Mouse (Mus musculus) limb, embryonic 10.5 days (tissue): ENCODE measurements around the gene Slc35b1. TPM values are rescaled to one million over a fixed set of nuclear protein-coding genes. Genes with fewer than 3 reads are reported as not detected.

Source experiments
- DNase-seq: peaks from one replicate; pipeline ENCODE4 v3.0.0-alpha.2; 2017; ENCODE audit warnings: low spot score
- H3K27ac ChIP-seq: fragments of 300-500 bp; sonication (generic); 2 replicates; pipeline ENCODE4 v1.5.1; 2016; ENCODE audit warnings: mild to moderate bottlenecking
- H3K27me3 ChIP-seq: fragments of 300-500 bp; sonication (generic); 2 replicates; pipeline ENCODE4 v1.6.1; 2016; ENCODE audit warnings: low read depth, mild to moderate bottlenecking; ENCODE audit not compliant: poor library complexity, severe bottlenecking
- H3K36me3 ChIP-seq: fragments of 300-500 bp; sonication (generic); 2 replicates; pipeline ENCODE4 v1.6.1; 2016; ENCODE audit warnings: mild to moderate bottlenecking, moderate library complexity
- H3K4me1 ChIP-seq: fragments of 300-500 bp; sonication (generic); 2 replicates; pipeline ENCODE4 v1.6.1; 2016
- H3K4me3 ChIP-seq: fragments of 300-500 bp; sonication (generic); 2 replicates; pipeline ENCODE4 v1.5.1; 2016; ENCODE audit warnings: mild to moderate bottlenecking, moderate library complexity
- H3K9me3 ChIP-seq: fragments of 300-500 bp; sonication (generic); replicated peaks from 2 replicates; pipeline ENCODE4 v1.6.1; 2016; ENCODE audit warnings: mild to moderate bottlenecking
- WGBS: fragments of 180-500 bp; shearing (Covaris S2); methylation state at CpG from one replicate; pipeline ENCODE4 v1.1.7; 2016; 5-methylcytosine and 5-hydroxymethylcytosine counted together
- polyA plus RNA-seq: library from polyadenylated mRNA; unstranded; fragments of >200 nt; fragmentation: Nextera tagmentation; extraction: Ambion mirVana; gene quantifications from 2 replicates; pipeline ENCODE4 v1.2.1, GENCODE M21; 2016

The Slc35b1 gene
- 128 and 132 TPM in 2 replicates for polyA plus RNA-seq

- H3K27ac ChIP-seq = peak within 1 kb of the TSS; percentile 99
- peaks cover 64% of the 10 kb centered on the region for H3K36me3 ChIP-seq
- peaks cover 10% of the 10 kb centered on the region for H3K4me1 ChIP-seq
- H3K9me3 ChIP-seq = no peaks in the 10 kb centered on the region
- no peaks in the 10 kb centered on the region for H3K27me3 ChIP-seq
- H3K4me3 ChIP-seq = peak within 1 kb of the TSS; percentile 95
- DNase-seq = peak; percentile 91
- under 1% methylated on average over 42 of the region's 42 CpGs for WGBS
These were observed at the start of gene Slc35b1 for GRCm38 (mm10) chr11:95384319-95384972. Gene Slc35b1 (plus strand): TSS chr11:95384692.

GRCm38 (mm10) chr11:95336568-95337128 lies 47.8 kb upstream of the Slc35b1 start, which contains the start of gene Fam117a:
Gene Fam117a (plus strand): TSS chr11:95337018.
- H3K36me3 ChIP-seq = no peaks in the 10 kb centered on the region
- peak; percentile 73 for DNase-seq
- H3K4me3 ChIP-seq = peak within 1 kb of the TSS; percentile 96
- H3K9me3 ChIP-seq = no peaks in the 10 kb centered on the region
- H3K27ac ChIP-seq = peak within 1 kb of the TSS; percentile 94
- WGBS = under 1% methylated on average over 27 of the region's 27 CpGs
- peaks cover 41% of the 10 kb centered on the region for H3K4me1 ChIP-seq
- H3K27me3 ChIP-seq = no peaks in the 10 kb centered on the region

- peak overlapping the region; percentile 94 for H3K27ac ChIP-seq
- under 1% methylated on average over 50 of the region's 50 CpGs for WGBS
- H3K9me3 ChIP-seq = no peaks in the 10 kb centered on the region
- no peaks in the 10 kb centered on the region for H3K27me3 ChIP-seq
- no peaks in the 10 kb centered on the region for H3K36me3 ChIP-seq
- DNase-seq = peak; percentile 89
- H3K4me1 ChIP-seq = peaks cover 41% of the 10 kb centered on the region
- H3K4me3 ChIP-seq = peak overlapping the region; percentile 96
These were observed 47.2 kb upstream of the Slc35b1 start for GRCm38 (mm10) chr11:95337129-95337813.

GRCm38 (mm10) chr11:95337846-95338342 lies 46.6 kb upstream of the Slc35b1 start:
- Histone ChIP-seq H3K4me3 (peak overlapping the region; percentile 96), H3K36me3 (no peaks in the 10 kb centered on the region), H3K9me3 (no peaks in the 10 kb centered on the region), H3K27ac (peak overlapping the region; percentile 94), H3K4me1 (peaks cover 41% of the 10 kb centered on the region), H3K27me3 (no peaks in the 10 kb centered on the region)
- DNase-seq = no peak
- WGBS = 16% methylated on average over 9 of the region's 9 CpGs

- DNase-seq = peak; percentile 32
- H3K4me1 ChIP-seq = peaks cover 46% of the 10 kb centered on the region
- H3K27ac ChIP-seq = peak overlapping the region; percentile 58
These were observed 44.9 kb upstream of the Slc35b1 start for GRCm38 (mm10) chr11:95339471-95340021.

GRCm38 (mm10) chr11:95340259-95340658 lies 44.2 kb upstream of the Slc35b1 start:
- Histone ChIP-seq H3K9me3 (no peaks in the 10 kb centered on the region), H3K27ac (0 out of 2 replicates have a peak overlapping the region, but pooled peaks have one; percentile 23), H3K36me3 (no peaks in the 10 kb centered on the region), H3K27me3 (no peaks in the 10 kb centered on the region), H3K4me3 (0 out of 2 replicates have a peak overlapping the region, but pooled peaks have one; percentile 4), H3K4me1 (peaks cover 47% of the 10 kb centered on the region)
- WGBS = 57% methylated on average over 1 of the region's 1 CpGs
- DNase-seq = no peak

More at GRCm38 (mm10) chr11:95339471-95340021, 44.9 kb upstream of the Slc35b1 start:
- Histone ChIP-seq H3K4me3 (peak overlapping the region; percentile 96), H3K27me3 (no peaks in the 10 kb centered on the region), H3K36me3 (no peaks in the 10 kb centered on the region), H3K9me3 (no peaks in the 10 kb centered on the region)
- 13% methylated on average over 14 of the region's 14 CpGs for WGBS

GRCm38 (mm10) chr11:95340664-95341063 lies 43.8 kb upstream of the Slc35b1 start:
- Histone ChIP-seq H3K9me3 (no peaks in the 10 kb centered on the region), H3K4me3 (0 out of 2 replicates have a peak overlapping the region, but pooled peaks have one; percentile 4), H3K36me3 (no peaks in the 10 kb centered on the region), H3K4me1 (peaks cover 47% of the 10 kb centered on the region), H3K27ac (no peak overlapping the region), H3K27me3 (no peaks in the 10 kb centered on the region)
- WGBS = 48% methylated on average over 5 of the region's 5 CpGs
- DNase-seq = no peak

- no peaks in the 10 kb centered on the region for H3K9me3 ChIP-seq
- 72% methylated on average over 4 of the region's 4 CpGs for WGBS
- no peaks in the 10 kb centered on the region for H3K27me3 ChIP-seq
- DNase-seq = no peak
- peaks cover 31% of the 10 kb centered on the region for H3K4me1 ChIP-seq
- no peak overlapping the region for H3K4me3 ChIP-seq
- peaks cover 18% of the 10 kb centered on the region for H3K36me3 ChIP-seq
- H3K27ac ChIP-seq = no peak overlapping the region
These were observed 41.3 kb upstream of the Slc35b1 start for GRCm38 (mm10) chr11:95343180-95343579.

- no peak for DNase-seq
- Histone ChIP-seq H3K27me3 (no peaks in the 10 kb centered on the region), H3K36me3 (peaks cover 26% of the 10 kb centered on the region), H3K4me3 (no peak overlapping the region), H3K9me3 (no peaks in the 10 kb centered on the region), H3K4me1 (peaks cover 21% of the 10 kb centered on the region), H3K27ac (no peak overlapping the region)
- 54% methylated on average over 2 of the region's 2 CpGs for WGBS
These were observed 40.3 kb upstream of the Slc35b1 start for GRCm38 (mm10) chr11:95344181-95344580.

GRCm38 (mm10) chr11:95350289-95350688 lies 34.2 kb upstream of the Slc35b1 start:
- Histone ChIP-seq H3K27ac (no peak overlapping the region), H3K4me1 (no peaks in the 10 kb centered on the region), H3K9me3 (no peaks in the 10 kb centered on the region), H3K4me3 (no peak overlapping the region), H3K27me3 (no peaks in the 10 kb centered on the region), H3K36me3 (peaks cover 41% of the 10 kb centered on the region)
- WGBS = 61% methylated on average over 6 of the region's 6 CpGs
- no peak for DNase-seq

- H3K9me3 ChIP-seq = no peaks in the 10 kb centered on the region
- no peak overlapping the region for H3K27ac ChIP-seq
- no peaks in the 10 kb centered on the region for H3K27me3 ChIP-seq
- no peak overlapping the region for H3K4me3 ChIP-seq
- DNase-seq = no peak
- WGBS = 85% methylated on average over 3 of the region's 3 CpGs
- peaks cover 41% of the 10 kb centered on the region for H3K36me3 ChIP-seq
- H3K4me1 ChIP-seq = no peaks in the 10 kb centered on the region
These were observed 33.5 kb upstream of the Slc35b1 start for GRCm38 (mm10) chr11:95350960-95351359.

- Histone ChIP-seq H3K36me3 (peaks cover 32% of the 10 kb centered on the region), H3K4me3 (no peak overlapping the region), H3K27ac (no peak overlapping the region), H3K27me3 (no peaks in the 10 kb centered on the region), H3K4me1 (no peaks in the 10 kb centered on the region), H3K9me3 (no peaks in the 10 kb centered on the region)
- WGBS = 93% methylated on average over 2 of the region's 2 CpGs
- DNase-seq = no peak
These were observed 31.8 kb upstream of the Slc35b1 start for GRCm38 (mm10) chr11:95352686-95353085.
